1 mouse cellular context compared by ENCODE assay signal in the genomic region with DNA sequence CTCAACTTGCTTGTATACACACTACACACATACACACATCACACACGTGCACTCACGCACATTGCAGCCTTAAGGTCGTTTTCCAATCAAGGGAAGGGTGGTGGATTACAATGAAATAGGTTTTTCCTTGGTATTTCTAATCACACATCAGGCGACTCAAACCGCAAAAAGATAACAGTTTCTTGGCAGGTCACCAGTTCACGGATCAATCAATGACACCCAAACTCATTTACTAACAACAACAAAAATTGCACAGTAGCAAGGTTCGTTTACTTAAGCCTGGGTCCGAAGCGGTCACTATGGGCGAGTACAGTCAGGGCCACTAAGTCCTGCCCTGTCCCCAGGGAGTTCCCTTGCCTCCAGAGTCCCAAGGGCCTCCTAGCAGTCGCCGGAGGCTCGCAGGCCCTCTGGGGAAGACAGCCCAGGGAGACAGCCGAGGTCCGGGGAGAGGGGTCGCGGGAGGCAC.
TF ChIP-seq lines count a peak whose summit lies in the region.

No protein-coding gene starts in this region.

TF ChIP-seq in CH12.LX, 34 proteins besides CTCF, POLR2A, EP300 and RAD21 (continued from another document):
- TF ChIP-seq NRF1 (IDR thresholded peaks at IDR 0.05; ENCODE audit: low read depth, low read length) (no peak), USF1 (IDR thresholded peaks at IDR 0.05; ENCODE audit: low read depth, low read length) (no peak), CHD1 (IDR thresholded peaks at IDR 0.05; ENCODE audit: low read depth, low read length) (no peak; the same call in 1 of the 2 replicates)
